In the genomic region with DNA sequence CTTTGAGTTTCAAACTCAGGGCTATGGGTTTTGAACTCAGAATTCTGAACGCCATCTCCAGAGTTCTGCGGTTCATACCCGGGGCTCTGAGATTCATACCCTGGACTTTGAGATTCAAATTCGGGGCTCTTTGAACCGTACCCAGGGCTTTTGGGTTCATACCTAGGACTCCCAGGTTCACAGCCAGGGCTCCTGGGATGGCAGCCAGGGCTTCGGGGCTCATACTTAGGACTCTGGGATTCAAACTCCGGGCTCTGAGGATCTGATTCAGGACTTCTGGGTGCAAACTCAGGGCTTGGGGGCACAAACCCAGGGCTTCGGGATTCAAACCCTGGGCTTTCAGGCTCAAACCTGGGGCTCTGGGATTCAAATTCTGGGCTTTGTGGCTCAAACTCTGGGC, we compare ENCODE assay signal across 8 mouse cellular contexts. TPM values are rescaled to one million over a fixed set of nuclear protein-coding genes. Genes with fewer than 3 reads are reported as not detected.
DNase-seq lines count a peak whose midpoint lies in the region; ATAC-seq and TF ChIP-seq lines count a peak whose summit lies in the region.

No protein-coding gene starts in this region.

- peaks cover 19% of the 10 kb centered on the region for H3K4me1 ChIP-seq in forebrain, embryonic 15.5 days
- H3K4me1 ChIP-seq in neural tube, embryonic 14.5 days (ENCODE audit: control insufficient read depth, insufficient read depth, low read length) = peaks cover 11% of the 10 kb centered on the region; the same call in 1 of the 2 replicates

- H3K4me2 ChIP-seq in forebrain, embryonic 15.5 days (replicated peaks) = peak overlapping the region; percentile 83
- H3K4me2 ChIP-seq in neural tube, embryonic 14.5 days (ENCODE audit: low read depth, low read length) = peak overlapping the region; percentile 77

- no peak for TF ChIP-seq CTCF in left cerebral cortex, adult 2 months (IDR thresholded peaks at IDR 0.05)

- no peaks in the 10 kb centered on the region for H3K27me3 ChIP-seq in forebrain, embryonic 15.5 days
- no peaks in the 10 kb centered on the region for H3K27me3 ChIP-seq in neural tube, embryonic 14.5 days (ENCODE audit: control insufficient read depth, insufficient read depth, low read length)

- DNase-seq in left cerebral cortex, adult 2 months (ENCODE audit: extremely low spot score in 1 of 2, low spot score in 2 of 2) = no peak
- no peak for DNase-seq in left cerebral cortex, postnatal 10 days (ENCODE audit: extremely low spot score in 1 of 2, low spot score in 2 of 2)
- DNase-seq in kidney, postnatal 14 days = peak; percentile 32
- DNase-seq in ovary, postnatal 14 days (ENCODE audit: low spot score) = no peak

- H3K36me3 ChIP-seq in forebrain, embryonic 15.5 days = no peaks in the 10 kb centered on the region; the same call in 1 of the 2 replicates
- H3K36me3 ChIP-seq in neural tube, embryonic 14.5 days (ENCODE audit: control insufficient read depth, insufficient read depth, low read length) = 0 out of 2 replicates have a peak, but pooled peaks cover 13% of the 10 kb centered on the region

- peak overlapping the region; percentile 72 for H3K9ac ChIP-seq in forebrain, embryonic 15.5 days (replicated peaks)
- H3K9ac ChIP-seq in neural tube, embryonic 14.5 days (replicated peaks; ENCODE audit: low read depth, low read length) = peak overlapping the region; percentile 97; the same call in 1 of the 2 replicates

- WGBS in forebrain, embryonic 15.5 days = 91% methylated on average over 8 of the region's 8 CpGs
- 91% methylated on average over 8 of the region's 8 CpGs for WGBS in neural tube, embryonic 14.5 days

- no peak for ATAC-seq in forebrain, embryonic 15.5 days (replicated peaks)
- ATAC-seq in neural tube, embryonic 14.5 days (ENCODE audit: low read depth) = no peak
- no peak for ATAC-seq in inflammation-experienced regulatory T-cells, adult 6 months
- no peak for ATAC-seq in erythroblast, adult 5-6 weeks (replicated peaks; ENCODE audit: low FRiP score, poor library complexity, severe bottlenecking)

- peak overlapping the region; percentile 98; the same call in 1 of the 2 replicates for H3K27ac ChIP-seq in left cerebral cortex, adult 2 months
- no peak overlapping the region for H3K27ac ChIP-seq in forebrain, embryonic 15.5 days (replicated peaks)
- H3K27ac ChIP-seq in neural tube, embryonic 14.5 days (ENCODE audit: low read depth, low read length) = no peak overlapping the region

- H3K9me3 ChIP-seq in forebrain, embryonic 15.5 days = no peaks in the 10 kb centered on the region
- no peaks in the 10 kb centered on the region for H3K9me3 ChIP-seq in neural tube, embryonic 14.5 days (ENCODE audit: control insufficient read depth, low read length)

- intact Hi-C loops in left cerebral cortex, adult 2 months (cut with DNase I) = loop anchor here (2.0 kb wide), 1 partner anchor 36 kb away; no protein-coding TSS in a partner anchor
- intact Hi-C loops in left cerebral cortex, postnatal 10 days (cut with DNase I) = loop anchor here (5.0 kb wide), 1 partner anchor 37 kb away; no protein-coding TSS in a partner anchor

- peak overlapping the region; percentile 88 for H3K4me3 ChIP-seq in left cerebral cortex, adult 2 months
- peak overlapping the region; percentile 94 for H3K4me3 ChIP-seq in forebrain, embryonic 15.5 days
- peak overlapping the region; percentile 93 for H3K4me3 ChIP-seq in neural tube, embryonic 14.5 days (ENCODE audit: low read depth, low read length)

RNA-seq across cellular contexts. Expression of a gene that starts 1.0 kb away (rescaled TPM):
- 10 to 100 TPM; 13.4 to 14.3 TPM for total RNA-seq in left cerebral cortex, adult 2 months (2021)
- total RNA-seq in left cerebral cortex, postnatal 10 days (2021) = 10 to 100 TPM; 13.2 to 14.2 TPM
- polyA plus RNA-seq in forebrain, embryonic 15.5 days (2015; fragmentation: Nextera tagmentation; extraction: Ambion mirVana) = 12.1 and 12.7 TPM in 2 replicates
- polyA plus RNA-seq in neural tube, embryonic 14.5 days (2014; fragmentation: Nextera tagmentation; extraction: Ambion mirVana) = 3.3 and 6.0 TPM in 2 replicates
- under 1 TPM in 1 of 3 experiments, not detected in 2; 0.28 TPM for polyA plus RNA-seq in inflammation-experienced regulatory T-cells, adult 6 months (2017; shearing (Covaris generic))
- 1.2 TPM in 1 of 2 replicates, not detected in the other for total RNA-seq in erythroblast, adult 5-6 weeks (2015; ENCODE audit: low replicate concordance)
- 0.94 and 1.5 TPM in 2 replicates for total RNA-seq in erythroblast, adult 5-6 weeks (2017; ENCODE audit: low replicate concordance)

RNA-seq across cellular contexts. Expression of a gene that starts 31.5 kb away (rescaled TPM):
- 1 to 10 TPM; 6.5 to 8.1 TPM for total RNA-seq in left cerebral cortex, adult 2 months (2021)
- total RNA-seq in left cerebral cortex, postnatal 10 days (2021) = 1 to 10 TPM; 7.2 to 7.8 TPM
- polyA plus RNA-seq in forebrain, embryonic 15.5 days (2015; fragmentation: Nextera tagmentation; extraction: Ambion mirVana) = 7.6 and 8.9 TPM in 2 replicates
- 8.4 and 9.1 TPM in 2 replicates for polyA plus RNA-seq in neural tube, embryonic 14.5 days (2014; fragmentation: Nextera tagmentation; extraction: Ambion mirVana)
- 10 to 100 TPM in 2 of 3 experiments, 1 to 10 TPM in 1; 9.9 to 11.0 (median 10.6) TPM for polyA plus RNA-seq in inflammation-experienced regulatory T-cells, adult 6 months (2017; shearing (Covaris generic))
- total RNA-seq in erythroblast, adult 5-6 weeks (2015; ENCODE audit: low replicate concordance) = 0.42 and 1.2 TPM in 2 replicates
- 1.0 and 1.3 TPM in 2 replicates for total RNA-seq in erythroblast, adult 5-6 weeks (2017; ENCODE audit: low replicate concordance)

RNA-seq across cellular contexts. Expression of a gene that starts 42.6 kb away (rescaled TPM):
- 1 to 10 TPM; 3.8 to 5.0 TPM for total RNA-seq in left cerebral cortex, adult 2 months (2021)
- total RNA-seq in left cerebral cortex, postnatal 10 days (2021) = 1 to 10 TPM; 2.8 to 3.1 TPM
- 4.8 and 5.5 TPM in 2 replicates for polyA plus RNA-seq in forebrain, embryonic 15.5 days (2015; fragmentation: Nextera tagmentation; extraction: Ambion mirVana)
- polyA plus RNA-seq in neural tube, embryonic 14.5 days (2014; fragmentation: Nextera tagmentation; extraction: Ambion mirVana) = 5.6 and 6.7 TPM in 2 replicates
- 1 to 10 TPM; 4.8 to 8.8 (median 6.5) TPM for polyA plus RNA-seq in inflammation-experienced regulatory T-cells, adult 6 months (2017; shearing (Covaris generic))
- 0.38 TPM in 1 of 2 replicates, not detected in the other for total RNA-seq in erythroblast, adult 5-6 weeks (2015; ENCODE audit: low replicate concordance)
- total RNA-seq in erythroblast, adult 5-6 weeks (2017; ENCODE audit: low replicate concordance) = 1.4 and 1.8 TPM in 2 replicates

RNA-seq across cellular contexts. Expression of a gene that starts 48.3 kb away (rescaled TPM):
- total RNA-seq in left cerebral cortex, adult 2 months (2021) = under 1 TPM; 0.37 to 0.59 TPM
- total RNA-seq in left cerebral cortex, postnatal 10 days (2021) = under 1 TPM; 0.32 to 0.57 TPM
- polyA plus RNA-seq in forebrain, embryonic 15.5 days (2015; fragmentation: Nextera tagmentation; extraction: Ambion mirVana) = 0.22 and 0.28 TPM in 2 replicates
- 0.09 and 0.17 TPM in 2 replicates for polyA plus RNA-seq in neural tube, embryonic 14.5 days (2014; fragmentation: Nextera tagmentation; extraction: Ambion mirVana)
- polyA plus RNA-seq in inflammation-experienced regulatory T-cells, adult 6 months (2017; shearing (Covaris generic)) = 100 to 1,000 TPM; 201 to 247 (median 214) TPM
- total RNA-seq in erythroblast, adult 5-6 weeks (2015; ENCODE audit: low replicate concordance) = 29.0 and 34.4 TPM in 2 replicates
- total RNA-seq in erythroblast, adult 5-6 weeks (2017; ENCODE audit: low replicate concordance) = 4.0 and 10.4 TPM in 2 replicates

RNA-seq across cellular contexts. Expression of a gene that starts 49.1 kb away (rescaled TPM):
- total RNA-seq in left cerebral cortex, adult 2 months (2021) = 1 to 10 TPM; 7.6 to 9.3 TPM
- 1 to 10 TPM; 6.1 to 6.6 TPM for total RNA-seq in left cerebral cortex, postnatal 10 days (2021)
- 5.4 and 5.9 TPM in 2 replicates for polyA plus RNA-seq in forebrain, embryonic 15.5 days (2015; fragmentation: Nextera tagmentation; extraction: Ambion mirVana)
- polyA plus RNA-seq in neural tube, embryonic 14.5 days (2014; fragmentation: Nextera tagmentation; extraction: Ambion mirVana) = 6.0 and 7.8 TPM in 2 replicates
- polyA plus RNA-seq in inflammation-experienced regulatory T-cells, adult 6 months (2017; shearing (Covaris generic)) = 1 to 10 TPM; 4.0 to 7.8 (median 5.4) TPM
- not detected in 2 replicates for total RNA-seq in erythroblast, adult 5-6 weeks (2015; ENCODE audit: low replicate concordance)
- 0.28 and 3.4 TPM in 2 replicates for total RNA-seq in erythroblast, adult 5-6 weeks (2017; ENCODE audit: low replicate concordance)

Comparison
In these comparisons a context has a peak if more than half of its experiments do, and no peak if none do; other contexts are left out.
1. RNA of a gene that starts 1.0 kb away (total RNA-seq): 13.4 to 14.3 TPM in left cerebral cortex, adult 2 months and 13.2 to 14.2 TPM in left cerebral cortex, postnatal 10 days; 0.94 to 1.5 TPM in erythroblast, adult 5-6 weeks; every median in the first group is over 4 times any median in the second.
2. Peak in every context shown above with its lines, with median percentiles within 50 percentile points of each other: H3K4me3 ChIP-seq.